Mouse (Mus musculus): ENCODE results near the gene Map3k13. TPM values are rescaled to one million over a fixed set of nuclear protein-coding genes. Genes with fewer than 3 reads are reported as not detected.

The Map3k13 gene
- polyA plus RNA-seq, 1 experiment from 2014 or later = 1.2 TPM

DNA sequence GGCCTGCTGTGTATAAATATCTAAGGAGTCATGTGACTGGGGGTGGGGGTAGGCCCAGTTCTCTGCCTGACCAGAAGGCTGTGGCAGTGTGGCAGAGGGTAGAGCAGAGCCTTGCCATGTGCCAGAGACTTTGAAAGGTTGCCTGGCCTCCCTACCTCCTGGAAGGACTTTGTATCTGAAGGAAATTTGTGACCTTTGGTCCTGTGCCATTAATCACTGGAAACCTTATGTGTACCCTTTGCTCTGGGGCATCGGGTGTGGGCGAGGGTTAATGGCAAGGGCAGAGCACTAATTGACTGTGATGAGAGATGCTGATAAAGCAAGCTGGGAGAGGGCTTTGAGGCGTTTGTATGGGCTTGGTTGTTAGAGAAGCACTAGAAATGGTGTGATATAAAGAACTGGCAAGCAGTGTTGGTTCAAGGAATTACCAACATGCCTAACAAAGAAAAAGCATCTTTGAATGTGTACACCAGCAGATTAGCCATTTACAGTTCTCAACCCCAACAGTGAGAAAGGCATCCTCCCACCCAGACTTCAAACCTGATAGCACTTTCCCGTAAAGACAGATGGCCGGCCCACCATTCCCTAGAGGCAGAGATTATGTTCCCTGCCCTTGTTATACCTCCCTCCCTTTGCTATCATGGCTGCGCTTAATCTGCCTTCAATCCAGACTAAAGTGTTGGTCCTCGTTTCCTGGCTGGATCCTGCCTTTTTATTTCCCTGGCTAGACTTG is 71.3 kb downstream of the Map3k13 start:
- 11% methylated on average over 7 of the region's 7 CpGs for WGBS
- H3K27ac ChIP-seq (ENCODE audit: low read depth, low read length) = no peak overlapping the region
- no peak overlapping the region for H3K9ac ChIP-seq (ENCODE audit: low read depth, low read length)
- H3K4me1 ChIP-seq (ENCODE audit: control insufficient read depth, insufficient read depth, low read length) = 0 out of 2 replicates have a peak, but pooled peaks cover 4% of the 10 kb centered on the region
- H3K4me2 ChIP-seq (replicated peaks; ENCODE audit: low read depth, low read length) = no peak overlapping the region
- peak; percentile 49; the same call in 1 of the 2 replicates for ATAC-seq (ENCODE audit: low FRiP score, low TSS enrichment)
- H3K36me3 ChIP-seq (ENCODE audit: control insufficient read depth, insufficient read depth, low read length) = no peaks in the 10 kb centered on the region
- H3K9me3 ChIP-seq (ENCODE audit: control insufficient read depth, low read length) = no peaks in the 10 kb centered on the region
- no peak overlapping the region for H3K4me3 ChIP-seq (ENCODE audit: low read length)
- no peaks in the 10 kb centered on the region; the same call in 1 of the 2 replicates for H3K27me3 ChIP-seq (ENCODE audit: control insufficient read depth, insufficient read depth, low read length)

DNA sequence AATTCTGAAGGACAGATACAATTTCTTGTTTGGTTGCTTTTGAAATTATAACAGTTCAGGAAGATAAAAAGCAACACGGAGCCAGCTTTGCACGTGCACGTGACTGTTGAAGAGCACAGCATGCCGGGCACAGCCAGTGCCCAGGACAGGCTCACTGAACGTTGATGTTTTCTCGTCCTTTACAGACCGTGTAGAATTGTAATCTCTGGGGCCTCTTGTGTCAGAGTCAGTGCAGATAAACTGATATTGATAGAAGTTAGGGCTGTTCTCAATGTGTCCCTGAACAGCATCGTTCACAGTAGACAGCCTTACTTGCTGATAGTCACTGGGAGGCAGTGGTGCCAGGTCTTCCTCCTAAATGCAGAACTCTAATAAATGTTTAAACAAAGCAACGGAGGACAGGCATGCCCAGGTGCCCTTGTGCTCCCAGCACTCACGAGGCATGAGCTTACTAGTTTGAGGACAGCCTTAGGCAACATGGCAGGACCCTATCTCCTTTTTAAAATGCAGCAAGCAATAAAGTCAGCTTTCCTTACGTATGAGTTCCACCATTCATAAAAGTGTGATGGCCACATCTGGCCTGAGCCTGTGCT is 71.9 kb downstream of the Map3k13 start:
- H3K4me1 ChIP-seq (ENCODE audit: control insufficient read depth, insufficient read depth, low read length) = 0 out of 2 replicates have a peak, but pooled peaks cover 4% of the 10 kb centered on the region
- no peaks in the 10 kb centered on the region; the same call in 1 of the 2 replicates for H3K27me3 ChIP-seq (ENCODE audit: control insufficient read depth, insufficient read depth, low read length)
- H3K9ac ChIP-seq (ENCODE audit: low read depth, low read length) = no peak overlapping the region
- ATAC-seq (ENCODE audit: low FRiP score, low TSS enrichment) = no peak
- no peak overlapping the region for H3K4me2 ChIP-seq (replicated peaks; ENCODE audit: low read depth, low read length)
- no peaks in the 10 kb centered on the region for H3K36me3 ChIP-seq (ENCODE audit: control insufficient read depth, insufficient read depth, low read length)
- no peak overlapping the region for H3K4me3 ChIP-seq (ENCODE audit: low read length)
- H3K9me3 ChIP-seq (ENCODE audit: control insufficient read depth, low read length) = no peaks in the 10 kb centered on the region
- WGBS = 38% methylated on average over 11 of the region's 11 CpGs
- no peak overlapping the region for H3K27ac ChIP-seq (ENCODE audit: low read depth, low read length)

DNA sequence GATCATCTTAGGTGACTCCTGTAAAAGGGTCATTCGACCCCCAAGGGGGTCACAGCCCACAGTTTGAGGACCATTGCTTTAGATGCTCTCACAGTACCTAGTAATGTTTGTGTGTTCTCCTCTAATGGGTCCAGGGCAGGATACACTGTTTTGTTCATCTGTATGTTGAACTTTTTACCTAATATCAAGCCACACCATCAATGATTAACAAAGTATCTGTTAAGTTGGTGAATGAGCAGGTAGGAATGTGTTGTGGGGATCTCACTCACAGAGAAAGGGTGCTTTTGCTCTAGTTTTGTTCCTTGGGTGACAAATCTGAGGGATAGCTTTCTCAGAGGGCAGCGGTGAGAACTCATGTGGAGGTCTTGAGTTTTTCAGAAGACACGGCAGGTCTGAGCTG is 73.6 kb downstream of the Map3k13 start:
- 84% methylated on average over 3 of the region's 3 CpGs for WGBS
- Histone ChIP-seq H3K4me2 (replicated peaks; ENCODE audit: low read depth, low read length) (no peak overlapping the region), H3K27me3 (ENCODE audit: control insufficient read depth, insufficient read depth, low read length) (no peaks in the 10 kb centered on the region; the same call in 1 of the 2 replicates), H3K4me3 (ENCODE audit: low read length) (no peak overlapping the region), H3K4me1 (ENCODE audit: control insufficient read depth, insufficient read depth, low read length) (0 out of 2 replicates have a peak, but pooled peaks cover 4% of the 10 kb centered on the region), H3K36me3 (ENCODE audit: control insufficient read depth, insufficient read depth, low read length) (no peaks in the 10 kb centered on the region), H3K9me3 (ENCODE audit: control insufficient read depth, low read length) (no peaks in the 10 kb centered on the region), H3K9ac (ENCODE audit: low read depth, low read length) (no peak overlapping the region), H3K27ac (ENCODE audit: low read depth, low read length) (no peak overlapping the region)
- ATAC-seq (ENCODE audit: low FRiP score, low TSS enrichment) = no peak

DNA sequence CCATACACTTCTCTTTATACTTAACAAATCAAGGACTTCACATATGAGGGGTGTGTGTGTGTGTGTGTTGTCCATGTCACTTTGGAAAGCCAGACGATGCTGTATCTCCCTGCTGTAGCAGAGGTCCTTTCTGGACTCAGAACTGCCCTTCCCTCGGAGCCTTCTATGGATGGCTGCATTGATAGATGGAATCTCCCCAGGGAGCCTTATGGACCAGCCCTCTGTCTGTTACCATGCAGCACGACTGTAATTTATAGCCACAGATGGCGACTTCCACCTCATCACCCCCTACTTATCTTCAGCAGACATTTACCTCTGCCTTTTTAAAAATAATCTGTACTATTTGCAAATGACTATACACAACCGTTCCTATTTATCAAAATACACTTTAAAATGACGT is 74.5 kb downstream of the Map3k13 start:
- H3K36me3 ChIP-seq (ENCODE audit: control insufficient read depth, insufficient read depth, low read length) = no peaks in the 10 kb centered on the region
- no peak overlapping the region for H3K4me3 ChIP-seq (ENCODE audit: low read length)
- no peaks in the 10 kb centered on the region; the same call in 1 of the 2 replicates for H3K27me3 ChIP-seq (ENCODE audit: control insufficient read depth, insufficient read depth, low read length)
- no peak overlapping the region for H3K4me2 ChIP-seq (replicated peaks; ENCODE audit: low read depth, low read length)
- WGBS = 35% methylated on average over 6 of the region's 6 CpGs
- no peaks in the 10 kb centered on the region for H3K9me3 ChIP-seq (ENCODE audit: control insufficient read depth, low read length)
- no peak overlapping the region for H3K27ac ChIP-seq (ENCODE audit: low read depth, low read length)
- H3K4me1 ChIP-seq (ENCODE audit: control insufficient read depth, insufficient read depth, low read length) = 0 out of 2 replicates have a peak, but pooled peaks cover 4% of the 10 kb centered on the region
- no peak for ATAC-seq (ENCODE audit: low FRiP score, low TSS enrichment)
- H3K9ac ChIP-seq (ENCODE audit: low read depth, low read length) = no peak overlapping the region

DNA sequence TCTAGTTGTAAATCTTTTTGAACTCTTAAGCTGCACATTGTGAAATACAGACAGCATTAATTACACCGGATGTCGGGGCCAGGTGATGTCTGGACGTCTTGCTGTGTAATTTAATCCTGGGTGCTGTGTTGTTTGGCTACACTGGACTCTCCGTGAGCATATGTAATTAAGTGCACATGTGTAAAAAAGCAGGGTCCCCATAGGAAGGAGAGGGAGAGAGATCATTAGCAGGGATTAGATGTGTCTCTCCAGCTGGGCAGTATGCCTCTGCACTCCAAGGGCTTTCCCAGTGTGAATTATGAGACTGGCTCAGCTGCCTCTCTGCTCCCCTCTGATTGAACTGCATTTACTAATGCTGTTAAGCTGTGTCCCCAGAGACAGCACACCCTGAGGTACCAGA is 75.7 kb downstream of the Map3k13 start:
- WGBS = 10% methylated on average over 4 of the region's 4 CpGs
- Histone ChIP-seq H3K27ac (ENCODE audit: low read depth, low read length) (no peak overlapping the region), H3K27me3 (ENCODE audit: control insufficient read depth, insufficient read depth, low read length) (no peaks in the 10 kb centered on the region; the same call in 1 of the 2 replicates), H3K9ac (ENCODE audit: low read depth, low read length) (no peak overlapping the region), H3K4me1 (ENCODE audit: control insufficient read depth, insufficient read depth, low read length) (0 out of 2 replicates have a peak, but pooled peaks cover 4% of the 10 kb centered on the region), H3K4me3 (ENCODE audit: low read length) (no peak overlapping the region), H3K36me3 (ENCODE audit: control insufficient read depth, insufficient read depth, low read length) (no peaks in the 10 kb centered on the region), H3K4me2 (replicated peaks; ENCODE audit: low read depth, low read length) (no peak overlapping the region), H3K9me3 (ENCODE audit: control insufficient read depth, low read length) (no peaks in the 10 kb centered on the region)
- ATAC-seq (ENCODE audit: low FRiP score, low TSS enrichment) = no peak

DNA sequence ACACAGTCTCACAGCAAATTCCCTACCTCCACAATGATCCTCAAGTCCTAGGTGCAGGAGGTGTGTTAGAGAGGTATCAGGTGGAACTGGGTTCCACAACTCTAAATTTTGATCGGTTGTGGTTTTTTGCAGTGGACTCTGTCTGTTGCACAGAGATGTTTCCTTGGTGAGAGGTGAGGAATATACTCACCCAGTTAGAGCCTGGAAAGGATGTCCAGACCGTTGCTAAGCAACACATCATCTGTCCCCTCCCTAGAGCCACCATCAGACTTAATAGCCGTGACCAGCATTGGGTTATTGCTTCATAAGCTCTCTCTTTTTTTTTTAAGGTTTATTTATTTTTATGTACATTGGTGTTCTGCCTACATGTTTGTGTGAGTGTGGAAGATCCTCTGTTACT is 83.6 kb downstream of the Map3k13 start:
- Histone ChIP-seq H3K9ac (ENCODE audit: low read depth, low read length) (no peak overlapping the region), H3K27me3 (ENCODE audit: control insufficient read depth, insufficient read depth, low read length) (no peaks in the 10 kb centered on the region), H3K9me3 (ENCODE audit: control insufficient read depth, low read length) (no peaks in the 10 kb centered on the region), H3K4me3 (ENCODE audit: low read length) (no peak overlapping the region), H3K4me1 (ENCODE audit: control insufficient read depth, insufficient read depth, low read length) (no peaks in the 10 kb centered on the region), H3K36me3 (ENCODE audit: control insufficient read depth, insufficient read depth, low read length) (no peaks in the 10 kb centered on the region), H3K4me2 (replicated peaks; ENCODE audit: low read depth, low read length) (no peak overlapping the region), H3K27ac (ENCODE audit: low read depth, low read length) (no peak overlapping the region)
- ATAC-seq (ENCODE audit: low FRiP score, low TSS enrichment) = no peak
- WGBS = 90% methylated on average over 3 of the region's 3 CpGs

DNA sequence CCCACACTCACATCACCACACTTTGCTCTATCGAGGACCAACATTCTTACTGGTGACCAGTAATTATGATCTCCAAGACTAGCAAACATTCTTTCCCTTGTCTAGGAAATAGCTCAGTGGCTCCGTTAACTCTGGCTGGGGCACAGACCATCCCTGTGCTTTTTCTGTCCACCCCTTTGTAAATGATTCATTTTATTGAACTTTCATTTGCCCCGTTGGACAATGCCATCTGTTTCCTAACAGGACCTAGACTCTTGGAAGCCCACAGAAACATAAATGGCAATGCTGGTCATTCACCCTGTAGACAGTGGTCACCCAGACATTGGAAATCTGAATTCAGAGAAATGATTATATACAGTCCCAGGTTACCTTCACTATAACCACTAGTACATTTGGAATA is 84.7 kb downstream of the Map3k13 start:
- Histone ChIP-seq H3K9ac (ENCODE audit: low read depth, low read length) (no peak overlapping the region), H3K4me1 (ENCODE audit: control insufficient read depth, insufficient read depth, low read length) (no peaks in the 10 kb centered on the region), H3K4me3 (ENCODE audit: low read length) (no peak overlapping the region), H3K36me3 (ENCODE audit: control insufficient read depth, insufficient read depth, low read length) (no peaks in the 10 kb centered on the region), H3K4me2 (replicated peaks; ENCODE audit: low read depth, low read length) (no peak overlapping the region), H3K27ac (ENCODE audit: low read depth, low read length) (no peak overlapping the region), H3K9me3 (ENCODE audit: control insufficient read depth, low read length) (no peaks in the 10 kb centered on the region), H3K27me3 (ENCODE audit: control insufficient read depth, insufficient read depth, low read length) (no peaks in the 10 kb centered on the region)
- 84% methylated on average over 3 of the region's 3 CpGs for WGBS
- ATAC-seq (ENCODE audit: low FRiP score, low TSS enrichment) = no peak

DNA sequence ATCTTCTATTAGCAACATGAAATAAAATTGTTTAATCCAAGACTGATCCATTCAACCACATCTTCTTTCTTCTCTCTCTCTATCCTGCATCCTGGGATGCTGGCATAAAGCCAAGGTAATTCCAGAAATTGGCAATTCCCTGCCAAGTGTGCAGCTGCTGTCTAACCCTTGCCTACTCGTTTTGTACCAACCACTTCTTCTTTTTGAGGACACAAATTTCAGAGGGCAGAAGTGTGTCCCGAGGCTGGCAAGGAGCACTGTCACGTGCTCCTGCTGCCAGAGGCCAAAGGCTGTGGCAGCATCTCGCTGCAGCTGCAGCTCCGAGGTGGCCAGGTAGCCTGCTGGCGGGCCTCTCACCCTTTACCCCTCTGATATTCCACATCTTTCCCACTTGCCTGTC is 87.0 kb downstream of the Map3k13 start:
- no peak overlapping the region for H3K4me2 ChIP-seq (replicated peaks; ENCODE audit: low read depth, low read length)
- no peaks in the 10 kb centered on the region for H3K9me3 ChIP-seq (ENCODE audit: control insufficient read depth, low read length)
- no peak overlapping the region for H3K27ac ChIP-seq (ENCODE audit: low read depth, low read length)
- no peak for ATAC-seq (ENCODE audit: low FRiP score, low TSS enrichment)
- 68% methylated on average over 6 of the region's 6 CpGs for WGBS
- H3K4me1 ChIP-seq (ENCODE audit: control insufficient read depth, insufficient read depth, low read length) = no peaks in the 10 kb centered on the region
- H3K9ac ChIP-seq (ENCODE audit: low read depth, low read length) = no peak overlapping the region
- no peaks in the 10 kb centered on the region for H3K27me3 ChIP-seq (ENCODE audit: control insufficient read depth, insufficient read depth, low read length)
- no peak overlapping the region for H3K4me3 ChIP-seq (ENCODE audit: low read length)
- no peaks in the 10 kb centered on the region for H3K36me3 ChIP-seq (ENCODE audit: control insufficient read depth, insufficient read depth, low read length)

DNA sequence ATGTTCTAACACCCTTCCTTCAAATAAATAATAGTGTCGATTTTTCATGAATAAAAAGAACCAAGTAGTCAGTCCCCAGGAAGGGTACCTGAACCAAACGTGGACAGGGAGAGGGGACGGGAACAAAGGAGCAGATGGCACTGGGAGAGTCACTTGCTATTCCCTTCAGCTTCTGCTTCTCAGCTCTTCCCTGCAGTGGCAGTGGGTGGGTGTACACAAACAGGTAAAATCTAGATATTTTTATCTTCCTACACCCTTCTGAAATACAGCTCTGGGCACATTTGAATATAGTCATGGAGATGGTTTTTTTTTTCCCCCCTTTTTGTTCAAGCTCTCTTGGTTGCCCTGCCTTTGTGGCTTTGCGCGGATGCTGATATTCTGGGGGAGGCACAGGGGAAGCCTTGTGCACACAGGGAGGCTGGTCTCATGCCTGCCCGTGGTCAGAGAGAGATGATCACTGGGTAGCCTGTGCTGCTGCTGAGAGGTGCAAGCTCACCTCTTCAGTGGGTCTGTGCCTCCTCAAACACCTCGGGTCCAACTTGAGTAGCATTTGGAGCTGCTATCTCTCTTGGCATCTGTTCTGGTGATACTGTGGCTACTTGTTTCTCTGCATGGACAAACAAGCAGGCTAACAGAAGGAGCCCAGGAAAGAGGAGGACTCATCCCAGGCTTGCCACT is 87.6 kb downstream of the Map3k13 start:
- Histone ChIP-seq H3K9me3 (ENCODE audit: control insufficient read depth, low read length) (no peaks in the 10 kb centered on the region), H3K9ac (ENCODE audit: low read depth, low read length) (no peak overlapping the region), H3K4me1 (ENCODE audit: control insufficient read depth, insufficient read depth, low read length) (no peaks in the 10 kb centered on the region), H3K36me3 (ENCODE audit: control insufficient read depth, insufficient read depth, low read length) (no peaks in the 10 kb centered on the region), H3K4me3 (ENCODE audit: low read length) (no peak overlapping the region), H3K27ac (ENCODE audit: low read depth, low read length) (no peak overlapping the region), H3K27me3 (ENCODE audit: control insufficient read depth, insufficient read depth, low read length) (no peaks in the 10 kb centered on the region), H3K4me2 (replicated peaks; ENCODE audit: low read depth, low read length) (no peak overlapping the region)
- whole genome bisulfite sequencing = 73% methylated on average over 7 of the region's 7 CpGs
- no peak for ATAC-seq (ENCODE audit: low FRiP score, low TSS enrichment)
